8 mouse cellular contexts compared by ENCODE assay signal in genomic region chr4:70409994-70410721, GRCm38 (mm10). TPM values are rescaled to one million over a fixed set of nuclear protein-coding genes. Genes with fewer than 3 reads are reported as not detected.
DNase-seq lines count a peak whose midpoint lies in the region; ATAC-seq lines count a peak whose summit lies in the region.

TSS of gene Cdk5rap2 (minus strand) at chr4:70410443.

- peak within 1 kb of the TSS; percentile 90 for H3K9ac ChIP-seq in hindbrain, embryonic 16.5 days (ENCODE audit: low read depth, low read length)

- peak within 1 kb of the TSS; percentile 94 for H3K4me3 ChIP-seq in hindbrain, embryonic 16.5 days (ENCODE audit: low read length)
- peak within 1 kb of the TSS; percentile 82 for H3K4me3 ChIP-seq in macrophage (ENCODE audit: inconsistent target)

- no peaks in the 10 kb centered on the region for H3K9me3 ChIP-seq in hindbrain, embryonic 16.5 days (ENCODE audit: control insufficient read depth, low read length)

- H3K79me2 ChIP-seq in macrophage (ENCODE audit: inconsistent target) = peaks cover 5% of the 10 kb centered on the region; the same call in 1 of the 2 replicates

- under 1% methylated on average over 55 of the region's 55 CpGs for WGBS in hindbrain, embryonic 16.5 days
- under 1% methylated on average over 55 of the region's 55 CpGs for WGBS in macrophage (ENCODE audit: missing documents)

- no peaks in the 10 kb centered on the region for H3K27me3 ChIP-seq in hindbrain, embryonic 16.5 days (replicated peaks; ENCODE audit: control insufficient read depth, insufficient read depth, low read length)

- peak; percentile 92 for DNase-seq in WW6 (ENCODE audit: low read depth, low spot score)
- peak; percentile 84 to 94 for DNase-seq in cerebellum, postnatal 4 days (ENCODE audit: low spot score in 2 of 2)
- peak; percentile 97 for DNase-seq in gastrocnemius, adult 18-20 months (ENCODE audit: low spot score)
- peak; percentile 94 to 97 for DNase-seq in left cerebral cortex, adult 18-20 months (ENCODE audit: low spot score in 2 of 2)
- peak; percentile 98 for DNase-seq in right cerebral cortex, adult 18-20 months
- DNase-seq in urinary bladder, postnatal 10 days (ENCODE audit: low spot score) = peak; percentile 83

- peak within 1 kb of the TSS; percentile 74 for H3K4me2 ChIP-seq in hindbrain, embryonic 16.5 days (ENCODE audit: low read length)

- H3K4me1 ChIP-seq in hindbrain, embryonic 16.5 days (ENCODE audit: control insufficient read depth, insufficient read depth, low read depth, low read length) = peaks cover 16% of the 10 kb centered on the region

- no peaks in the 10 kb centered on the region for H3K36me3 ChIP-seq in hindbrain, embryonic 16.5 days (ENCODE audit: control insufficient read depth, insufficient read depth, low read length)
- no peaks in the 10 kb centered on the region for H3K36me3 ChIP-seq in macrophage (ENCODE audit: inconsistent target)

- H3K27ac ChIP-seq in hindbrain, embryonic 16.5 days (ENCODE audit: low read depth, low read length) = peak within 1 kb of the TSS; percentile 85
- peak within 1 kb of the TSS; percentile 34 for H3K27ac ChIP-seq in macrophage

- ATAC-seq in hindbrain, embryonic 16.5 days = peak; percentile 98

RNA-seq across cellular contexts. Expression of gene Cdk5rap2, which starts in this region (rescaled TPM):
- total RNA-seq in gastrocnemius, adult 18-20 months (2021) = 1 to 10 TPM; 7.0 to 7.4 TPM
- 7.2 and 10.6 TPM in 2 replicates for polyA plus RNA-seq in hindbrain, embryonic 16.5 days (2015; fragmentation: Nextera tagmentation; extraction: Ambion mirVana)
- total RNA-seq in left cerebral cortex, adult 18-20 months (2021) = 1 to 10 TPM; 6.3 to 7.1 TPM
- total RNA-seq in macrophage (2018; cell fraction: chromatin; rRNA removed) = 10 to 100 TPM; 21.2 to 68.3 (median 44.6) TPM
- total RNA-seq in macrophage (2018; cell fraction: cytosol; rRNA removed) = 10 to 100 TPM in 22 of 26 experiments, 1 to 10 TPM in 4; 8.3 to 17.5 (median 11.8) TPM
- total RNA-seq in macrophage (2018; cell fraction: nucleus; rRNA removed) = 10 to 100 TPM in 25 of 26 experiments, 1 to 10 TPM in 1; 9.1 to 30.6 (median 22.5) TPM
- polyA plus RNA-seq in macrophage (2018) = 9.5 to 18.6 TPM (median 10.4 TPM) in 3 replicates

Comparison
In these comparisons a context has a peak if more than half of its experiments do, and no peak if none do; other contexts are left out.
1. Peak in every context shown above with its lines: DNase-seq, ATAC-seq, H3K4me3 ChIP-seq and H3K27ac ChIP-seq.